Mouse (Mus musculus) midbrain, embryonic 14.5 days (tissue): ENCODE results near the gene Magi2. TPM values are rescaled to one million over a fixed set of nuclear protein-coding genes. Genes with fewer than 3 reads are reported as not detected.

Experiments
- ATAC-seq: fragments of 200-750 bp; cut with Nextera tagmentation; 2 replicates; pipeline ENCODE4 v1.8.0; 2017; ENCODE audit warnings: moderate number of reproducible peaks, moderate library complexity; ENCODE audit not compliant: low FRiP score, low TSS enrichment
- DNase-seq: peaks from one replicate; pipeline ENCODE4 v3.0.0-alpha.2; 2015
- H3K27ac ChIP-seq: fragments of 300-500 bp; sonication (generic); replicated peaks from 2 replicates; pipeline ENCODE4 v1.5.1; 2014; ENCODE audit warnings: mild to moderate bottlenecking, low read depth, low read length, moderate library complexity
- H3K27me3 ChIP-seq: fragments of 300-500 bp; sonication (generic); 2 replicates; pipeline ENCODE4 v1.6.1; 2014; ENCODE audit warnings: low read length, control low read depth, mixed read lengths; ENCODE audit not compliant: control insufficient read depth, insufficient read depth
- H3K36me3 ChIP-seq: fragments of 300-500 bp; sonication (generic); 2 replicates; pipeline ENCODE4 v1.6.1; 2014; ENCODE audit warnings: low read length, control low read depth; ENCODE audit not compliant: control insufficient read depth, insufficient read depth
- H3K4me1 ChIP-seq: fragments of 300-500 bp; sonication (generic); 2 replicates; pipeline ENCODE4 v1.6.1; 2014; ENCODE audit warnings: mild to moderate bottlenecking, antibody characterized with exemption, low read length, control low read depth; ENCODE audit not compliant: control insufficient read depth, insufficient read depth
- H3K4me2 ChIP-seq: fragments of 300-500 bp; sonication (generic); 2 replicates; pipeline ENCODE4 v1.6.1; 2014; ENCODE audit warnings: mild to moderate bottlenecking, low read length, moderate library complexity
- H3K4me3 ChIP-seq: fragments of 300-500 bp; sonication (generic); replicated peaks from 2 replicates; pipeline ENCODE4 v1.5.1; 2014; ENCODE audit warnings: low read depth, low read length
- H3K9ac ChIP-seq: fragments of 300-500 bp; sonication (generic); replicated peaks from 2 replicates; pipeline ENCODE4 v1.6.1; 2014; ENCODE audit warnings: mild to moderate bottlenecking, low read length, moderate library complexity
- H3K9me3 ChIP-seq: fragments of 300-500 bp; sonication (generic); 2 replicates; pipeline ENCODE4 v1.6.1; 2016; ENCODE audit warnings: low read length, control low read depth, mixed read lengths; ENCODE audit not compliant: control insufficient read depth
- WGBS: fragments of 180-500 bp; shearing (Covaris S2); extraction: QIAGEN DNeasy Blood & Tissue Kit; methylation state at CpG from one replicate; pipeline ENCODE4 v1.1.7; 2014; 5-methylcytosine and 5-hydroxymethylcytosine counted together
- polyA plus RNA-seq: library from polyadenylated mRNA; unstranded; fragments of >200 nt; fragmentation: Nextera tagmentation; extraction: Ambion mirVana; gene quantifications from 2 replicates; pipeline ENCODE4 v1.2.1, GENCODE M21; 2014

Magi2 gene
- polyA plus RNA-seq, 1 experiment from 2014 or later: 22.3 TPM

DNA sequence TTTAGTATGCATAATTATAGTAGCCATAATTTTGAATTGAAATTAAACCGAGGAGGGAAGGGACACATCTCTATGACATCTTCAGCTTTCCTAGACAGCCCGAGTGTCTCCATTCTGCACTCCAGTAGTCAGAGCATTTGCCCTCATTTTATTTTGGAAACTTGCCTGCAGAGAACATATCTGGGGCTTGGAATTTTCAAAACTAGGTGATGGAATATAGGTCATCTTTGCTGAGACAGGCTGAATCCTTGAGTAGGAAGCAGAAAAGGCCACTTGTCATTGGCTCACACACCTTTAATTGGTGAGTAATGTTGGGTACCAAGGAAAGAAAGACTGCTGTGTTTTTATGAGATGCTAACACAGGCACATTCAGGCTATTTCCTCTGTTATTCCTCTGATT is 724.3 kb downstream of the Magi2 start:
- Histone ChIP-seq H3K4me1 (no peaks in the 10 kb centered on the region), H3K9ac (no peak overlapping the region), H3K27me3 (no peaks in the 10 kb centered on the region), H3K36me3 (no peaks in the 10 kb centered on the region), H3K4me3 (no peak overlapping the region), H3K27ac (no peak overlapping the region), H3K9me3 (no peaks in the 10 kb centered on the region), H3K4me2 (no peak overlapping the region)
- WGBS: 82% methylated on average over 2 of the region's 2 CpGs
- ATAC-seq (no peak), DNase-seq (no peak)

DNA sequence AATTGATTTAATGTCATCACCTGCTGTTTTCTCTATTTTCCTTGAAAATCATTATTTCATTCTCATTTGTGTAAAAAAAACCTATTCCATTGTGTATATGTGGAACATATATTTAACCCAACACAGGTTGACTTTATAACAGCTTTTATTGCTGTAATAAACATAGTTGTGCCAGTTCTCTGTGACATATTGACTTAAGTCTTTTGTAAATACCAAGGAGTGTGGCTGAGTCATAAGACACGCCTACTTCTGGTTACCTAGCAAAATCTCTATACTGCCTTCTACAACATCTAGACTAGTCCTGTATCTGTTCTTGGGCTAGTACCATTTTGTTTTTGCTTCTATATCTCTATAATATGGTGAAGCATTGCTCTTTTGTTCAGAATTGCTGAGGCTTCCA is 737.3 kb downstream of the Magi2 start:
- Histone ChIP-seq H3K9ac (no peak overlapping the region), H3K4me3 (no peak overlapping the region), H3K4me2 (no peak overlapping the region), H3K27me3 (no peaks in the 10 kb centered on the region), H3K4me1 (no peaks in the 10 kb centered on the region), H3K9me3 (no peaks in the 10 kb centered on the region), H3K27ac (no peak overlapping the region), H3K36me3 (no peaks in the 10 kb centered on the region)
- DNase-seq (no peak), ATAC-seq (no peak)
- 95% methylated on average over 1 of the region's 1 CpGs for WGBS

DNA sequence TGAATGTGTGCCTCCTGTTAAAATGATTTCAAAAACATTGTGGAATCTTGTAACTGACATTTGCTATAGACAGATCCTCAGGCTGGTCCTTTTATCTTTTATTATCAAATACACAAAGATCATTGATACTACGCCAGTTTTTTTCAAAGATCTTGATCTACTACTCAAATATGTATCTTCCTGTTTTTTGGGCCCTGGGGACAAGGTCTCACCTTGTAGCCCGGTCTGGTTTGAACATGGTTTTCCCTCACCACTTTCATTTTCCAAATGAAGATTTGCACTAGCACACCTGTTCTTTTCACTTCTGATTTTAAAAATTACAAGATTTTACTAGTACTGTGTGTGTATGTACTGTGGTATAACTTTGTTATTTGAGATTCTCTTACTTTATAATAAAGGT is 745.9 kb downstream of the Magi2 start:
- 91% methylated on average over 2 of the region's 2 CpGs for WGBS
- H3K27me3 ChIP-seq: no peaks in the 10 kb centered on the region
- H3K9me3 ChIP-seq: no peaks in the 10 kb centered on the region
- no peak overlapping the region for H3K27ac ChIP-seq
- DNase-seq (no peak), ATAC-seq (no peak)
- no peak overlapping the region for H3K4me2 ChIP-seq
- no peaks in the 10 kb centered on the region for H3K4me1 ChIP-seq
- no peaks in the 10 kb centered on the region for H3K36me3 ChIP-seq
- no peak overlapping the region for H3K9ac ChIP-seq
- no peak overlapping the region for H3K4me3 ChIP-seq

DNA sequence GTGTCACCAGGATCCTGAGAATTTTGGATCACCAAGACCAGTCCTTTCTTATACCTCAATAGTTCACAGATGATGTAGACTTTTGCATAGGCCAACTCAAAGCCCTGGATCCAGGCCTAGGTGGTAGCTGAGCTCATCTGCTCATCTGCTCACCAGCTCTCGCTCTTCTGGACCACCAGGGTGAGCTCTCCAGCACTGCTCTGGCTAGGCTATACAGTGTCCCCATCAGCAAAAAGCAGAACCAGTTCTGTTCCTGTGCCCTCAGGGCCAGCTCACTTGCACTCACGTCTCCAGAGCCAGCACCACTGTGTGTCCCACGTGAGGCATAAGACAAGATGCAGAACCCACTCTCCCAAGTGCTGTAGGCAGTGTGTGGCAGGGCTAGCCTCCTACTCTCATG is 747.0 kb downstream of the Magi2 start:
- H3K36me3 ChIP-seq: no peaks in the 10 kb centered on the region
- no peak overlapping the region for H3K9ac ChIP-seq
- no peaks in the 10 kb centered on the region for H3K27me3 ChIP-seq
- no peak overlapping the region for H3K4me3 ChIP-seq
- WGBS: 92% methylated on average over 3 of the region's 3 CpGs
- DNase-seq (no peak), ATAC-seq (no peak)
- H3K4me2 ChIP-seq: no peak overlapping the region
- H3K9me3 ChIP-seq: no peaks in the 10 kb centered on the region
- no peak overlapping the region for H3K27ac ChIP-seq
- no peaks in the 10 kb centered on the region for H3K4me1 ChIP-seq

DNA sequence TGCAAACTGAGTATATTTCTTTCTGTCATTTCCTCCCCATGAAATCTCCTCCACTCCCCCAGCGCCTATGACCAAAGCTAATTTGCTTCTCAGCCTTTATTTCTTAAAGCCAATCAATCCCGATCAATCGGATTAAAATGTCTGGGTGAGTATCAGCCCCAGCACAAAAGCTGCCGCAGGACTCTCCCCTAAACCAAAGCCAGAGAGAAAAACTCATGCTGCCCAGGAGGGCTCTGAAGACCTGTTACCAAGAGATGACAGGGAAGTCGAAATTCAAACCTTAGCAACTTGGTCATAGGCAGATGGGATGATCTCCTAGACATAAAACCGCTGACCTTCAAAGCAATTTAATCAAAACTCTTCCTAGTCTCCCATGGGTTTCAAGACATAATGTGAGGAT is 754.7 kb downstream of the Magi2 start:
- DNase-seq (peak; percentile 29), ATAC-seq (no peak)
- peak overlapping the region; percentile 45; the same call in 1 of the 2 replicates for H3K27ac ChIP-seq
- H3K9ac ChIP-seq: no peak overlapping the region
- H3K4me3 ChIP-seq: no peak overlapping the region
- H3K9me3 ChIP-seq: no peaks in the 10 kb centered on the region
- no peak overlapping the region for H3K4me2 ChIP-seq
- H3K4me1 ChIP-seq: peaks cover 27% of the 10 kb centered on the region
- H3K27me3 ChIP-seq: no peaks in the 10 kb centered on the region
- no peaks in the 10 kb centered on the region for H3K36me3 ChIP-seq
- 13% methylated on average over 6 of the region's 6 CpGs for WGBS

DNA sequence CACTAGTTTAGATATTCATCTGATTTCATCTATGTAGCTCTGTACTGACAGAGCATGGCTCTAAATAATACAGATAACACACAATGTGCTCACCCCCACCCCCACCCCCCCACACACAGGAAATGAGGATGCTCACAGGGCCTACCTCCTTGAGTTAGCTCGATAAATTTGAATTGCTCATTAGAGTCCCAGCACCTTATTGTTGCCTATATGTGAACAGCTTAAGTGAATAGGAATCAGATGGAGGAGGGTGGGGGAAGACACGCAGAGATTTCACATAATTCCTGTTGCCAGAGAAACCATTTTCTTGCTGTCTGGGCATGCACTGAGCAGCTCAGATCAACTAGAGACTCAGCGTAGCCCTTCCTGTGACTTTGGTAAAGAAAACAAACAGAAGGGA is 755.2 kb downstream of the Magi2 start:
- WGBS: 6% methylated on average over 3 of the region's 3 CpGs
- DNase-seq (peak; percentile 74), ATAC-seq (peak; percentile 53; the same call in 1 of the 2 replicates)
- H3K4me3 ChIP-seq: no peak overlapping the region
- peak overlapping the region; percentile 37; the same call in 1 of the 2 replicates for H3K27ac ChIP-seq
- no peaks in the 10 kb centered on the region for H3K27me3 ChIP-seq
- H3K4me2 ChIP-seq: peak overlapping the region; percentile 19; the same call in 1 of the 2 replicates
- H3K4me1 ChIP-seq: peaks cover 27% of the 10 kb centered on the region
- H3K36me3 ChIP-seq: no peaks in the 10 kb centered on the region
- no peak overlapping the region for H3K9ac ChIP-seq
- H3K9me3 ChIP-seq: no peaks in the 10 kb centered on the region

DNA sequence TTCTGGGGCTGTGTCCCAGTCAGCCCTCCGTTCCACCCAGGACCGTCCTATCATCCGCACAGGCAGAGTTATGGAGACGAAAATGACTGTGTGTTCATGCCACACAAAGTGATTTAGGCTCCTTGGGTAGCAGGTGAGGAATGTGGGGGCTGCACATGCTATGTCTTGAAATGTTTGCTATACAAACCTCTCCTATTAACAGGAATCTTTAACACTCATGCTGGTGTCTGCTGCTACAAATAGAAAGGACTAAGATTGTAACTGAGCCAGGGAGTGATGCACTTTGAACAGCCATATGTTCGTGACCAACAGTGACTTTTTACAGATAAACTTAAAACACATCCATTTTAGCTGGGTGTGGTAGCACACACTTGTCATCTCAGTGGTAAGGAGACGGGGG is 772.6 kb downstream of the Magi2 start:
- Histone ChIP-seq H3K27me3 (no peaks in the 10 kb centered on the region), H3K36me3 (no peaks in the 10 kb centered on the region), H3K4me3 (no peak overlapping the region), H3K4me1 (no peaks in the 10 kb centered on the region), H3K27ac (no peak overlapping the region), H3K9ac (no peak overlapping the region), H3K9me3 (no peaks in the 10 kb centered on the region), H3K4me2 (no peak overlapping the region)
- ATAC-seq (no peak), DNase-seq (no peak)
- 88% methylated on average over 6 of the region's 6 CpGs for WGBS

DNA sequence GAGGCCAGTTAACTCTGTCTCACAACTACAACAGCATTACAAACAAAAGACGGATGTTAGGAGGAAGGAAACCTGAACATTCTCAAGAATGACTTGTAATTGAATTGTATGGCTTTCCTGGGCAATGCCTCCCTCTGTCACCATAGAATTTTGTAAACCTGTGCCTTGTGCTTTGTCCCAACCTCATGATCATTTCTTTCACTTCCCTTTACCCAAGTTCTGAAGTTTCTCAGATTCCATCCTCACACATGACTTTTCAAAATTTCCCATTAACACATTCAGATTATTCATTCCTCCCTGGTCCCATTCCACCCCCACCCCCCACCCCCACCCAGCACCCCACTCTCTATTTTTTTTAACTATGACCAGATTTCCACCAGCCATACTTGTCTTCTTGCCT is 773.1 kb downstream of the Magi2 start:
- no peak for ATAC-seq

DNA sequence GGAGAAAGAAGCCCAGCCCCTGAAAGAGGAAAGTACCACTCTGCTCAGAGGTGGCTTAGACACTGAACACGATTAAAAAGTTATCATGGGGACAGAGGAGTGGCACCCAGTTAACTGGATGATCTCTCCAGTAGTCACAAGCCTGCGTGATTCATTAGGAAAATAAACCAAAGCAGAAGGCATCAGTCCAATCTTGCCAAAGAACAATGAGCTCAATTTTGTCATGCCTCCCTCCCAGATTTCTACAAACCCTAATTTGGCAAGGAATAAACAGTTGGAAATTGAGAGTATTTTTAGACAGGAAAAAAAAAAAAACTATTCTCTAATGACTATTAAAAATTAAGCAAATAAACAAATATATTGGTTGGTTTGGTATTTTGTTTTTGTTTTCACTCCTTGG is 779.8 kb downstream of the Magi2 start:
- DNase-seq (no peak), ATAC-seq (no peak)
- H3K4me3 ChIP-seq: no peak overlapping the region
- H3K36me3 ChIP-seq: no peaks in the 10 kb centered on the region
- WGBS: 92% methylated on average over 2 of the region's 2 CpGs
- H3K9me3 ChIP-seq: no peaks in the 10 kb centered on the region
- H3K4me2 ChIP-seq: no peak overlapping the region
- no peaks in the 10 kb centered on the region for H3K4me1 ChIP-seq
- no peak overlapping the region for H3K9ac ChIP-seq
- H3K27ac ChIP-seq: no peak overlapping the region
- H3K27me3 ChIP-seq: no peaks in the 10 kb centered on the region

More for the DNA sequence above, 773.1 kb downstream of the Magi2 start:
- Histone ChIP-seq H3K9me3 (no peaks in the 10 kb centered on the region), H3K27me3 (no peaks in the 10 kb centered on the region), H3K4me3 (no peak overlapping the region), H3K9ac (no peak overlapping the region), H3K36me3 (no peaks in the 10 kb centered on the region), H3K4me2 (no peak overlapping the region), H3K27ac (no peak overlapping the region), H3K4me1 (no peaks in the 10 kb centered on the region)
- 76% methylated on average over 1 of the region's 1 CpGs for WGBS
- DNase-seq: no peak
